ENCODE assay signal across 9 mouse cellular contexts in genomic region chrX:42540756-42541053, GRCm38 (mm10). TPM values are rescaled to one million over a fixed set of nuclear protein-coding genes. Genes with fewer than 3 reads are reported as not detected.
DNase-seq lines count a peak whose midpoint lies in the region; ATAC-seq and TF ChIP-seq lines count a peak whose summit lies in the region.
"Had no signal": no experiment of that assay in that cellular context is flagged by ENCODE, and none has a peak within 500 bp of the region (broad histone marks: within the 10 kb centered on the region; RNA-seq: fewer than 3 reads in every experiment).

No protein-coding gene starts in this region.

- intact Hi-C loops in heart, postnatal 14 days (cut with DNase I): no loop called here

- no peak overlapping the region for H3K27ac ChIP-seq in CH12.LX (ENCODE audit: insufficient read depth, low read depth)
- no peak overlapping the region for H3K27ac ChIP-seq in forebrain, embryonic 11.5 days (ENCODE audit: low read depth, low read length)

- TF ChIP-seq CTCF in CH12.LX (conservative IDR thresholded peaks at IDR 0.05 in 1 of 2, IDR thresholded peaks at IDR 0.05 in 1 of 2; ENCODE audit: low read depth in 2 of 2, low read length in 2 of 2): peak; percentile 26 to 66; a peak in 3 of 4 replicates
- peak; percentile 16; the same call in 1 of the 2 replicates for TF ChIP-seq CTCF in lung, adult 2 months (IDR thresholded peaks at IDR 0.05; ENCODE audit: insufficient read depth, low read length)

- peaks cover 2 to 10% of the 10 kb centered on the region in 2 experiments; a peak in 2 of 4 replicates for H3K4me1 ChIP-seq in CH12.LX (ENCODE audit: control insufficient read depth in 1 of 2, insufficient read depth in 2 of 2)
- H3K4me1 ChIP-seq in forebrain, embryonic 11.5 days (replicated peaks; ENCODE audit: control insufficient read depth, insufficient read depth, low read length): no peaks in the 10 kb centered on the region
- no peaks in the 10 kb centered on the region; the same call in 1 of the 2 replicates for H3K4me1 ChIP-seq in lung, adult 2 months (ENCODE audit: control insufficient read depth, insufficient read depth, low read length)

- no peaks in the 10 kb centered on the region for H3K9me3 ChIP-seq in CH12.LX (replicated peaks; ENCODE audit: low read length)
- H3K9me3 ChIP-seq in forebrain, embryonic 11.5 days (ENCODE audit: control insufficient read depth, low read length): no peaks in the 10 kb centered on the region

- peak; percentile 71 for DNase-seq in CH12.LX (ENCODE audit: extremely low read depth)
- peak; percentile 31 for DNase-seq in c-Kit-negative CD71-positive TER-119-positive erythroid progenitor cells, embryonic 14.5 days (ENCODE audit: low read depth, low spot score)
- DNase-seq in forebrain, embryonic 11.5 days (ENCODE audit: low spot score): peak; percentile 73
- peak; percentile 68 to 80 for DNase-seq in heart, postnatal 14 days
- peak; percentile 68 to 76 for DNase-seq in kidney, postnatal 4 days
- DNase-seq in lung, adult 2 months: peak; percentile 25
- peak; percentile 6 for DNase-seq in ovary, adult 18-20 months (ENCODE audit: low spot score)
- DNase-seq in thymus, postnatal 10 days (ENCODE audit: low spot score in 2 of 2): peak; percentile 59 to 82

- TF ChIP-seq RAD21 in CH12.LX (IDR thresholded peaks at IDR 0.05; ENCODE audit: low read depth, low read length): peak; percentile 63

- in situ Hi-C loops in CH12.LX (cut with MboI; ENCODE audit: low pct_ligation_motif_present, low pct_unique_long_range_greater_than_20kb, low sequenced_read_pairs): no loop called here

- no peak for TF ChIP-seq POLR2A in CH12.LX (IDR thresholded peaks at IDR 0.05; ENCODE audit: low read depth, low read length)
- TF ChIP-seq POLR2A in lung, adult 2 months (IDR thresholded peaks at IDR 0.05; ENCODE audit: borderline replicate concordance, extremely low read depth, low read depth, low read length): no peak

- WGBS in forebrain, embryonic 11.5 days: 26% methylated on average over 5 of the region's 5 CpGs
- 25% methylated on average over 5 of the region's 5 CpGs for WGBS in lung, adult 2 months

- peak; percentile 56 for ATAC-seq in forebrain, embryonic 11.5 days (replicated peaks; ENCODE audit: low FRiP score)

- H3K9ac ChIP-seq in CH12.LX (ENCODE audit: insufficient read depth, low read depth): no peak overlapping the region; the same call in 1 of the 2 replicates
- H3K9ac ChIP-seq in forebrain, embryonic 11.5 days (ENCODE audit: low read length): no peak overlapping the region

- no peaks in the 10 kb centered on the region for H3K27me3 ChIP-seq in CH12.LX (replicated peaks)
- H3K27me3 ChIP-seq in forebrain, embryonic 11.5 days (ENCODE audit: control insufficient read depth, insufficient read depth, low read length): no peaks in the 10 kb centered on the region

- no peaks in the 10 kb centered on the region for H3K36me3 ChIP-seq in CH12.LX (replicated peaks in 1 of 2; ENCODE audit: control insufficient read depth in 1 of 2, insufficient read depth in 1 of 2, low read length in 1 of 2)
- H3K36me3 ChIP-seq in forebrain, embryonic 11.5 days (ENCODE audit: control insufficient read depth, insufficient read depth, low read length): no peaks in the 10 kb centered on the region

- H3K4me2 ChIP-seq in CH12.LX (ENCODE audit: insufficient read depth, low read depth, poor library complexity, severe bottlenecking): no peak overlapping the region
- H3K4me2 ChIP-seq in forebrain, embryonic 11.5 days (ENCODE audit: low read depth, low read length, severe bottlenecking): 0 out of 2 replicates have a peak overlapping the region, but pooled peaks have one; percentile 18

- dilution Hi-C loops in CH12.LX (cut with MboI; ENCODE audit: extremely low pct_ligation_motif_present, extremely low pct_unique_long_range_greater_than_20kb, low sequenced_read_pairs): no loop called here

- peak overlapping the region in 1 of 3 experiments; percentile 46 for H3K4me3 ChIP-seq in CH12.LX (replicated peaks in 1 of 3; ENCODE audit: low read depth in 2 of 3, low read length in 2 of 3, poor library complexity in 1 of 3)
- H3K4me3 ChIP-seq in forebrain, embryonic 11.5 days (ENCODE audit: low read depth, low read length): no peak overlapping the region
- H3K4me3 ChIP-seq in lung, adult 2 months (replicated peaks; ENCODE audit: extremely low read depth, low read depth, low read length): peak overlapping the region; percentile 58

- H3K79me2 ChIP-seq in CH12.LX (replicated peaks; ENCODE audit: control insufficient read depth, extremely low read depth, insufficient read depth, poor library complexity, severe bottlenecking): no peaks in the 10 kb centered on the region

- no peak for TF ChIP-seq EP300 in CH12.LX (IDR thresholded peaks at IDR 0.05; ENCODE audit: low read length)

TF ChIP-seq in CH12.LX, 34 proteins besides CTCF, POLR2A, EP300 and RAD21:
- no peak for TF ChIP-seq MXI1 (IDR thresholded peaks at IDR 0.05; ENCODE audit: low read depth, low read length)
- TF ChIP-seq SMC3 (IDR thresholded peaks at IDR 0.05; ENCODE audit: low read depth, low read length): peak; percentile 43

RNA-seq across cellular contexts. Expression of gene Sh2d1a, which starts 38.5 kb away (rescaled TPM):
- total RNA-seq in CH12.LX (2012; rRNA removed): not detected in 2 replicates
- total RNA-seq in CH12.LX (2014; rRNA removed): not detected in 2 replicates
- not detected in 2 replicates for polyA plus RNA-seq in CH12.LX (2012; ENCODE audit: insufficient read length, low read depth)
- polyA plus RNA-seq in forebrain, embryonic 11.5 days (2014; fragmentation: Nextera tagmentation; extraction: Ambion mirVana): 0.44 and 0.81 TPM in 2 replicates
- total RNA-seq in heart, postnatal 14 days (2021): 1 to 10 TPM in 1 of 2 experiments, under 1 TPM in 1; 0.29 to 4.4 TPM
- polyA plus RNA-seq in lung, adult 2 months (2012; rRNA removed): 0.50 and 0.82 TPM in 2 replicates
- polyA plus RNA-seq: gonadal fat pad, adult 2 months had no signal

RNA-seq across cellular contexts. Expression of gene Tex13c2, which starts 51.2 kb away (rescaled TPM):
- total RNA-seq in CH12.LX (2012; rRNA removed) (not detected in 2 replicates), CH12.LX (2014; rRNA removed) (not detected in 2 replicates)
- not detected in 2 replicates for polyA plus RNA-seq in CH12.LX (2012; ENCODE audit: insufficient read length, low read depth)
- not detected in 2 replicates for polyA plus RNA-seq in forebrain, embryonic 11.5 days (2014; fragmentation: Nextera tagmentation; extraction: Ambion mirVana)
- not detected for total RNA-seq in heart, postnatal 14 days (2021)
- not detected in 2 replicates for polyA plus RNA-seq in lung, adult 2 months (2012; rRNA removed)
- polyA plus RNA-seq: gonadal fat pad, adult 2 months had no signal

Comparison
In these comparisons a context has a peak if more than half of its experiments do, and no peak if none do; other contexts are left out.
1. DNase-seq: peak in every context shown above with its lines; median percentile 74 in heart, postnatal 14 days; 73 in forebrain, embryonic 11.5 days; 72 in kidney, postnatal 4 days; 71 in CH12.LX; 70 in thymus, postnatal 10 days; 31 in c-Kit-negative CD71-positive TER-119-positive erythroid progenitor cells, embryonic 14.5 days; 25 in lung, adult 2 months; 6 in ovary, adult 18-20 months.